Mouse (Mus musculus): Measurements from ENCODE around the gene Rtkn2. TPM values are rescaled to one million over a fixed set of nuclear protein-coding genes. Genes with fewer than 3 reads are reported as not detected.
A peak's percentile ranks its signal among the peaks of the same experiment; 100 is the strongest.

Gene Rtkn2
- polyA plus RNA-seq (2015; fragmentation: Nextera tagmentation; extraction: Ambion mirVana), result 23.7 and 24.0 TPM in 2 replicates

DNA sequence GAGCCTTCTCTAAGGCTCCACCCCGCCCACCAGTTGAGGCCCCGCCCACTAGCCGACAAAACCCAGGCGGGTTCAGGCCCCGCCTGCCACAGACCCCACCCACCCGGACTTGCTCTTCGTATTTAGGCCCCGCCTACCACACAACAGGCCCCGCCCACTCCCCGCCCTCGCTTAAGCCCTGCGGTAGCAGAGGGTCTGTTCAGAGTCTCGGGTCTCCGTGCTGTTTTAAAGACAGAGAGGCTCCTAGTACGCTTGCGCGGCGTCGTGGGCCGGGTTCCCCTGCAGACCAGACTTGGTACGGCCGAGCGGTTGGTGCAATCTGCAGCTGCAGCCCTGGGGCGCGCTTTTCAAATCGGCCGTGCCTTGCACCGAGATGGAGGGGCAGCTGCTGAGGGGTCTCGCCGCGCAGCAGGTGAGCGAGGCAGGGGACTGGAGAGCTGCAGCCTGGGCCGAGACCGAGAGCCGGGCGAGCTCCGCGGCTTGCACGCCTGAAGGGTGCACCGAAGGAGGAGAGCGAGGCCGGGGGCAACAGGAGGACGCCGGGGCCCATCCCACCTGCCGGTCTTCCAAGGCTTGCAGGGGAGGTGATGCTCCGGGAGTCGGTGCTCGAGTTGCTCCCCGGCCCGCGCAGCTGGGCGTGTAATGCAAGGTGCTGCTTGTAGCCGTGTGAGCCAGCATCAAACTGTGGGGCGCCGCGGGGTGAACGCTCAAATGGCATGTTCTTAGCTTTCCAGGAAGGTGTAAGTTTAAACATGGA lies at the start of gene Rtkn2:
TSS of gene Rtkn2 (plus strand) at position 170 of the 757 bp plus-strand sequence.
- ATAC-seq, result peak; percentile 99
- Histone ChIP-seq H3K4me1 (peaks cover 13% of the 10 kb centered on the region), H3K27ac (peak within 1 kb of the TSS; percentile 62), H3K36me3 (ENCODE audit: poor library complexity, severe bottlenecking) (0 out of 2 replicates have a peak, but pooled peaks cover 4% of the 10 kb centered on the region), H3K4me2 (peak within 1 kb of the TSS; percentile 93), H3K27me3 (no peaks in the 10 kb centered on the region), H3K9ac (peak within 1 kb of the TSS; percentile 79), H3K4me3 (peak within 1 kb of the TSS; percentile 72), H3K9me3 (replicated peaks) (no peaks in the 10 kb centered on the region)
- under 1% methylated on average over 57 of the region's 57 CpGs for WGBS

DNA sequence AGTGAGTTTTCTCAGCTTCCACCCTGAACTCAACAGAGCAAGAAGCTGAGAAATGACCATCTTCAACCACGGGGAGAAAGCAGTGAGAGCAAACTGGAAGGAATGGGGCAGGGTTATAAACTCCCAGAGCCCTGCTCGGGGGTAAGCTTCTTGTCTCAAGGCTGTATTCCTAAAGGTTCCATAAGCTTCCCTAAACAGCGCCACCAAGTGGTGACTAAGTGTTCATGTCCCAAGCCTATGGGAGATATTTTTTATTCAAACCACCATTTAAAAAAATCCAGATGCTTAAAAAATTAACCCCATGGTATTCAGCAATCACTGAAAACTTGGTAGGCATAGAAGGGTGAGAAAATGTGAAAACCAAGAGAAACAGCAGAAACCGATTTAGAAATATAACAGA lies 48.0 kb upstream of the Rtkn2 start:
- Histone ChIP-seq H3K36me3 (ENCODE audit: poor library complexity, severe bottlenecking) (no peaks in the 10 kb centered on the region), H3K27ac (no peak overlapping the region), H3K9me3 (replicated peaks) (0 out of 2 replicates have a peak, but pooled peaks cover 4% of the 10 kb centered on the region), H3K4me1 (no peaks in the 10 kb centered on the region), H3K9ac (no peak overlapping the region), H3K4me3 (no peak overlapping the region), H3K27me3 (no peaks in the 10 kb centered on the region), H3K4me2 (no peak overlapping the region)
- 84% methylated on average over 4 of the region's 4 CpGs for WGBS
- no peak for ATAC-seq

DNA sequence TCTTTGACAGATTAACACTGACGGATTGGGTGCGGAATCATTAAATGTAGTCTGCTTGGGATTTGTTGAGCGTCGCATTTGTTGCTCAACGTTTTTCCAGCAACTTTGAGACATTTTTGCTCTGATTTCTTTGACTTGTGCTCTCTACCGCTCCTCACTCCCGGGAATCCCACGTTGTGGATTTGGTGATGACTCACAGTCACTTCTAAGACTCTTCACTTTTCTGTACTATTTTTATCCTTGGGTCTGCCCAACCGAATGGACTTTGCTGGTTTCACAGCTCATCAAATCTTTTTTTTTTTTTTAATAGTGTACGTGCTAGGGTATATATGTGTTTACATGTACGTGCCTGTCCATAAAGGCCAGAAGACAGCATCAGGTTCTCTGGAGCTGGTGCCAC lies 46.6 kb upstream of the Rtkn2 start:
- Histone ChIP-seq H3K4me3 (no peak overlapping the region), H3K27me3 (no peaks in the 10 kb centered on the region), H3K9ac (no peak overlapping the region), H3K4me2 (no peak overlapping the region), H3K27ac (no peak overlapping the region), H3K9me3 (replicated peaks) (0 out of 2 replicates have a peak, but pooled peaks cover 4% of the 10 kb centered on the region), H3K36me3 (ENCODE audit: poor library complexity, severe bottlenecking) (no peaks in the 10 kb centered on the region), H3K4me1 (no peaks in the 10 kb centered on the region)
- ATAC-seq, result no peak
- 91% methylated on average over 11 of the region's 11 CpGs for WGBS

DNA sequence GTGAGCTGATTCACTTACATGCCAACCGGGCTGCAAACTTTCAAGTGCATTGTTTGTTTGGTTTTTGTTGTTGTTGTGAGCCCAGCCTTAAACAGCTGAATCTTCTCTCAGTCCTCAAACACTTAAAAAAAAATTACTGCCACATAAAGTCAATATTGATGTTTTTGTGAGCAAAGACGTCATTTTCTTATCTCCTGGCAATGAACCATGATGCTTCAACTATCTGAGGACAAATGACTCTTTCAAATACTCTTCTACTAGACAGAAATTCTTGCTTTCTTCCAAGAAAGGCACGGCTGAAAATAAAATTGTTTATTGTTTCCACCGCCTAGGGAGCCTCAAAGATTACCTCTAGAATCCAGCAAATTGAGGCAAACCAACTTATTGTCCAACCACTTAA lies 42.4 kb upstream of the Rtkn2 start:
- 82% methylated on average over 4 of the region's 4 CpGs for WGBS
- Histone ChIP-seq H3K9ac (no peak overlapping the region), H3K4me2 (no peak overlapping the region), H3K9me3 (replicated peaks) (no peaks in the 10 kb centered on the region), H3K27ac (no peak overlapping the region), H3K27me3 (no peaks in the 10 kb centered on the region), H3K4me1 (no peaks in the 10 kb centered on the region), H3K36me3 (ENCODE audit: poor library complexity, severe bottlenecking) (no peaks in the 10 kb centered on the region), H3K4me3 (no peak overlapping the region)
- no peak for ATAC-seq

DNA sequence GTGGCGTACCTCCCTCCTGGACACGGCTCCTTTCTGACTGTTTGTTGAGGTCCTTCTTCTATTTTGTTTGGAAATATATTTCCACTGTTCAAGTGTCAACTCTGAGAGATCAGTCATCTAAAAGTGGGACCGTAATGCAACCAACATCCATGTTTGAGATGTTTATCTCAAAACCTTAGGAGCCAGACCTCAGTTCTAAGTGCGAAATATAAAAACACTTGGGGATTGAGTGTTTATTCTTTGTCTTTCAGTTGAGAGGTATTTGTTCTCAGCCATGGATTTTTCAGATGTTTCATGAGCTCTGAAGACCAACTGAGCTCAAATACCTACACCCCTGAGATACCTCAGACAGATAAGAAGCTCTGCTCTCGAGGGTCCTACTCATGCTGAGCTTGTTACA lies 41.6 kb upstream of the Rtkn2 start:
- Histone ChIP-seq H3K4me1 (no peaks in the 10 kb centered on the region), H3K4me3 (no peak overlapping the region), H3K27ac (no peak overlapping the region), H3K9me3 (replicated peaks) (no peaks in the 10 kb centered on the region), H3K27me3 (no peaks in the 10 kb centered on the region), H3K36me3 (ENCODE audit: poor library complexity, severe bottlenecking) (no peaks in the 10 kb centered on the region), H3K9ac (no peak overlapping the region), H3K4me2 (no peak overlapping the region)
- ATAC-seq, result no peak
- 89% methylated on average over 5 of the region's 5 CpGs for WGBS

DNA sequence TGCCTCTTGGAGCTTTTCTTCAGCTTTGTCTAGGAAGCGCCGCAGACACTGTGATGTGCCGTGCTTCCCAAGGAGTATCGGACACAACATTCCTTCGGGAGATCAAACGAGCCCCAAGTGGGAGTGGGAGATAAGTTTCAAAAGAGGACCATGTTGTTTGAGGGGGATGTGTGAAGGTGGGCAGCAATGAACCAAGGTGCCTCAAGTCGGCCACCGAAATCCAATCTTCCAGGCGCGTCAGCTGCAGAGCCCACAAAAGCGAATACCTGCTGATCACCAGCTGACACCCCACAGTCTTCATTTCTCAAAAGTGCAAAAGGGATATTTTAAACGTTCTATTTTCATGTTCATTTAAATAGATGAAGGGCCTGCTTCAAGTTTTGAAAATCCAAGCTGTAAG lies 39.8 kb upstream of the Rtkn2 start:
- no peak overlapping the region for H3K27ac ChIP-seq
- ATAC-seq, result no peak
- H3K36me3 ChIP-seq (ENCODE audit: poor library complexity, severe bottlenecking), result no peaks in the 10 kb centered on the region
- no peak overlapping the region for H3K9ac ChIP-seq
- H3K27me3 ChIP-seq, result no peaks in the 10 kb centered on the region
- no peaks in the 10 kb centered on the region for H3K4me1 ChIP-seq
- 80% methylated on average over 12 of the region's 12 CpGs for WGBS
- no peaks in the 10 kb centered on the region for H3K9me3 ChIP-seq (replicated peaks)
- no peak overlapping the region for H3K4me2 ChIP-seq
- no peak overlapping the region for H3K4me3 ChIP-seq

DNA sequence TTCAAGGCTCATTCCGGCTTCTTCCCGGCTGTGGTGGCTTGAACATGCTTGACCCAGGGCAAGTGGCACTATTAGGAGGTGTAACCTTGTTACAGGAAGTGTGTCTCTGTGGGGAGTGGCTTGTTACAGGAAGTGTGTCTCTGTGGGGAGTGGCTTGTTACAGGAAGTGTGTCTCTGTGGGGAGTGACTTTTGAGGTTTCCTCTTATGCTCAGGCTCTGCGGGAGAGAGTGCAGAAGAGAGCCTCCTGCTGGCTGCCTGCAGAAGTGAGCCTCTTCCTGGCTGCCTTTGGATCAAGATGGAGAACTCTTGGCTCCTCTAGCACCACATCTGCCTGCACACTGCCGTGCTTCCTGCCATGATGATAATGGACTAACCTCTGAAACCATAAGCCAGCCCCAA lies 35.9 kb upstream of the Rtkn2 start:
- no peak for ATAC-seq
- Histone ChIP-seq H3K27me3 (no peaks in the 10 kb centered on the region), H3K36me3 (ENCODE audit: poor library complexity, severe bottlenecking) (no peaks in the 10 kb centered on the region), H3K4me3 (no peak overlapping the region), H3K27ac (no peak overlapping the region), H3K9me3 (replicated peaks) (no peaks in the 10 kb centered on the region), H3K9ac (no peak overlapping the region), H3K4me2 (no peak overlapping the region), H3K4me1 (no peaks in the 10 kb centered on the region)
- WGBS, result 87% methylated on average over 4 of the region's 4 CpGs

DNA sequence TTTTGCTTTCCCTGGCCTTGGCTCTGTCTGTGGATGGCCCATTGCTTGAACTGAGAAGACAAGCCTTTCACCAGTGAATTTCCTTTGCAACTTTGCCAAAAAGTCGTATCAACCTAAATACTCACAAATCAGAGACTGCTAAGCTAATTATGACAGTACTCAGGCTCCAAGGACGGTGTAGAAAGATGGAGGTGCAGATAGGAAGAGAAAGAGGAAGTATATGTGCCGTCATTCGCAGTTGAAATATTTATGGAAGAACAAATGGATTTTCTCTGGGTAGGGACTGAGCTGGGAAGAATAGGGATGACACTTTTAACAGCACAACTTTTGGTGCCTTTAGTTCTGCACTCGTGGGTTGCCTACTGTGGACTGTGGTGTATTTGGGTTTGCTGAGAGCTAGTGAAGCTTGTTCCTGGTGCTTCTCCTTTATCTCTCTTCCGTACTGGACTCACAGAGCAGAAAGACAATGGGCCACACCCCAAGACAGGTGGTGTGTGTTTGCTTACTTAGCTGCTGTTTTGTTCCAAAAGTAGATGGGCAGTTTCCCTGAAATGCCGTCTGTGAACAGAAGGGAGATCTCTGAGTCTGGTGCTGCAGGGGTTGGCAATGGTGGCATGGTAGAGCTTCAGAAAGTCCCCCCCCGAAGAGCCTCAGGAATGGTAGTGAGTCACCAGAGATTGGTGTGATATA lies 29.2 kb upstream of the Rtkn2 start:
- WGBS, result 82% methylated on average over 8 of the region's 8 CpGs
- Histone ChIP-seq H3K27ac (no peak overlapping the region), H3K4me3 (no peak overlapping the region), H3K4me2 (no peak overlapping the region), H3K27me3 (no peaks in the 10 kb centered on the region), H3K4me1 (no peaks in the 10 kb centered on the region), H3K9ac (no peak overlapping the region), H3K36me3 (ENCODE audit: poor library complexity, severe bottlenecking) (no peaks in the 10 kb centered on the region), H3K9me3 (replicated peaks) (no peaks in the 10 kb centered on the region)
- no peak for ATAC-seq

DNA sequence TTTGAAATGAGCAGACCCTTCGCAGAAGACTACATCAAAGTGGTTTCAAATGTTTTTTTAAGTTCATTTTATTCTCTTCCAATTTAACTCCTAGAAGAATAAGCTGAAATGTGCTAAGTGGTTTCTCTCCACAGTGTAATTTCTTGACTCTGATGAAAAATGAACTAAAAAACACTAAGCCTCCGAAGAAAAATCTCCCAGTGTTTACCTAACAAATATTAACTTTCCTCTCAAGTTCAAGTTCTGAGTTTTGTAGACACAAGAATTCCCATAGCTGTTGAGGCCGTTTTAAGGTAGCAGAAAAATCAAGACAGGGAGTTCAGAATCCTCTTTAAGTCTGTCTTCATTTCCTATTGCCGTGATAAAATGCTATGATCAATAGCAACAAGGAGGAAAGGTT lies 27.7 kb upstream of the Rtkn2 start:
- no peaks in the 10 kb centered on the region for H3K4me1 ChIP-seq
- H3K4me3 ChIP-seq, result no peak overlapping the region
- no peaks in the 10 kb centered on the region for H3K36me3 ChIP-seq (ENCODE audit: poor library complexity, severe bottlenecking)
- H3K27ac ChIP-seq, result no peak overlapping the region
- H3K27me3 ChIP-seq, result no peaks in the 10 kb centered on the region
- no peak overlapping the region for H3K9ac ChIP-seq
- 87% methylated on average over 4 of the region's 4 CpGs for WGBS
- no peak for ATAC-seq
- no peak overlapping the region for H3K4me2 ChIP-seq
- H3K9me3 ChIP-seq (replicated peaks), result no peaks in the 10 kb centered on the region

DNA sequence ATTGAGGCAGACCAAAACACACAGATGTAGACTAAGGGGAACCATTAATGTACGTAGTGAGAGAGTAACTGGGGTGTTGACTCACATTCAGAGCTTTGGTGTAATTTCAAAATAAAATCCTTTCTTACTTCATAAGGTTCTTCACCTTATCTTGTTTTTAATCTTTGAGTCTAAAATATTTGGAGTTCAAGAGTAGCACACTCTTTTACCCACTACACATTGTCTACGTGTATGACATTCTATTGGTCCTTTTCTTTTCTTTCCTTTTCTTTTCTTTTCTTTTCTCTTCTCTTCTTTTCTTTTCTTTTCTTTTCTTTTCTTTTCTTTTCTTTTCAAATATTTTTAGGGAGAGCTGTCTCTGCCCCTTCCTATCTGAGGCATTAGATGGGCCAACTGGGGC lies 23.4 kb upstream of the Rtkn2 start:
- Histone ChIP-seq H3K9me3 (replicated peaks) (no peaks in the 10 kb centered on the region), H3K9ac (no peak overlapping the region), H3K27me3 (no peaks in the 10 kb centered on the region), H3K4me1 (peaks cover 2% of the 10 kb centered on the region; the same call in 1 of the 2 replicates), H3K36me3 (ENCODE audit: poor library complexity, severe bottlenecking) (no peaks in the 10 kb centered on the region), H3K4me2 (no peak overlapping the region), H3K4me3 (no peak overlapping the region), H3K27ac (no peak overlapping the region)
- no peak for ATAC-seq
- 89% methylated on average over 2 of the region's 2 CpGs for WGBS

DNA sequence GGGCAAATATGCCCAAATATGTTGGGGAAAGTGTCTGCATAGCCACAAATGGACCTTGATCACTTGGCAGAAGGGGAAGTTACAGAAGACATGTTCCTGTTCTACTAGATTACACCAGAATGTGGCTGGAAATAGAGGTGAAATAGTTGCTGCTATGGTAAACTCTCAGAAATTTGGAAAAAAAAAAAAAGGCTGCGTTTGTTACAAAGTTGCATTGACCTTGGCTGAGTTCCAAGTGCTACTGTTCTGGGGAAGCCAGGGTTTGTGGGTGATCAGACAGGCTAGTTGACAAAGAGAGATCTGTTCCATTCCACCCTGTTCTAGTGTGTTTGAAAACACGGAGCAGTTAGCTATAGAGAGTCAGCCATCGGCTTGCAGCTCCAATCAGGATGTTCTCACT lies 19.4 kb upstream of the Rtkn2 start:
- Histone ChIP-seq H3K36me3 (ENCODE audit: poor library complexity, severe bottlenecking) (no peaks in the 10 kb centered on the region), H3K4me2 (no peak overlapping the region), H3K4me3 (no peak overlapping the region), H3K27me3 (no peaks in the 10 kb centered on the region), H3K9ac (no peak overlapping the region), H3K4me1 (peaks cover 9% of the 10 kb centered on the region), H3K27ac (no peak overlapping the region), H3K9me3 (replicated peaks) (no peaks in the 10 kb centered on the region)
- 62% methylated on average over 3 of the region's 3 CpGs for WGBS
- no peak for ATAC-seq

DNA sequence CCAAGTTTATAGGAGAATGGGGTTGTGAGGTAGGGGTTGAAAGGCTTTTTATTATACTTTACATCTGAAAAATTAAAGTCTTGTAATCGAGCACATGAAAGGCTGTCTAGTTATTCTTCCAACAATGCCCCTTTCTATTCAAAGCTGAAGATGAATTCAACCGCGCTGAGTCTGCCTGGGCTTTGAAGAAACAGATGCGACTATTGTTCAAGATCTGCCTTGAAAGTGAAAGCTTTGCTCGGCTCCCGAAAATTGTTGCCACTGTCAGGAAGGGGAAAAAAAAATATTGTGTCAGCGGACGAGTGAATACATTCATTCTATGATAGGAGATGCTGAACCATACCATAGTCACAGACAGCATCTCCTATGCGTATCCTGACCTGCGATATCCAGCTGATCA lies 16.9 kb upstream of the Rtkn2 start:
- Histone ChIP-seq H3K27me3 (no peaks in the 10 kb centered on the region), H3K4me2 (peak overlapping the region; percentile 30)

More for the DNA sequence above, 16.9 kb upstream of the Rtkn2 start:
- Histone ChIP-seq H3K9ac (no peak overlapping the region), H3K4me1 (peaks cover 9% of the 10 kb centered on the region), H3K9me3 (replicated peaks) (no peaks in the 10 kb centered on the region), H3K36me3 (ENCODE audit: poor library complexity, severe bottlenecking) (no peaks in the 10 kb centered on the region), H3K4me3 (no peak overlapping the region), H3K27ac (no peak overlapping the region)
- 22% methylated on average over 10 of the region's 10 CpGs for WGBS
- no peak for ATAC-seq
